Mouse (Mus musculus) heart, adult 9 months (tissue): ENCODE results near the gene Selenos.
A peak's percentile ranks its signal among the peaks of the same experiment; 100 is the strongest.
"Not testable (repeated sequence)": the region's sequence is repeated elsewhere in the genome, so short reads cannot be mapped to it uniquely, and the experiment has no call there.

Experiments
- DNase-seq, 2 experiments: peaks; one replicate each; pipeline ENCODE4 v3.0.0; 2022; ENCODE audit warnings: low spot score in 2 of 2

Selenos gene

GRCm38 (mm10) chr7:66079364-66080230 is at the start of gene Selenos:
Selenos (plus strand) TSS chr7:66079649.
- DNase-seq, result peak; percentile 94 to 95

GRCm38 (mm10) chr7:66036809-66037208 is 42.6 kb upstream of the Selenos start:
- no peak for DNase-seq

DNA sequence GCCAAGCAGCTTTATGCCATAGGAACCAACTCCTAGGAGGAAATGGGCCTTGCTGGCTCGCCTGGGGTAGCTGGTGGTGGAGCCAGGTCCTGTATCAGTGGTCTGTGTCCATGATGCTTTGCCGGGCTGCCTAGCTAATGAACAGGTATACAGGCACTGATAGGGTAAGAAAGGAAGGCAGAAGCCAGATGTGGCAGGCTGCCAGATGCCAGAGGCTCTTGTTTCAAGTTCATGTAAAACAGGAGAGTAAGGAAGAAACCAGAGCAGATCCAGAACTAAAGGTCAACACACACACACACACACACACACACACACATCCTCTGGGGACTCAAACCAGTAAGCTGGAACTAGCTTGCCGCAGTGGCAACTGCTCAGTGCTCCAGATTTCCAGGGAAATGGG is 41.2 kb upstream of the Selenos start:
- no peak for DNase-seq

GRCm38 (mm10) chr7:66038730-66039129 is 40.7 kb upstream of the Selenos start:
- no peak for DNase-seq

DNA sequence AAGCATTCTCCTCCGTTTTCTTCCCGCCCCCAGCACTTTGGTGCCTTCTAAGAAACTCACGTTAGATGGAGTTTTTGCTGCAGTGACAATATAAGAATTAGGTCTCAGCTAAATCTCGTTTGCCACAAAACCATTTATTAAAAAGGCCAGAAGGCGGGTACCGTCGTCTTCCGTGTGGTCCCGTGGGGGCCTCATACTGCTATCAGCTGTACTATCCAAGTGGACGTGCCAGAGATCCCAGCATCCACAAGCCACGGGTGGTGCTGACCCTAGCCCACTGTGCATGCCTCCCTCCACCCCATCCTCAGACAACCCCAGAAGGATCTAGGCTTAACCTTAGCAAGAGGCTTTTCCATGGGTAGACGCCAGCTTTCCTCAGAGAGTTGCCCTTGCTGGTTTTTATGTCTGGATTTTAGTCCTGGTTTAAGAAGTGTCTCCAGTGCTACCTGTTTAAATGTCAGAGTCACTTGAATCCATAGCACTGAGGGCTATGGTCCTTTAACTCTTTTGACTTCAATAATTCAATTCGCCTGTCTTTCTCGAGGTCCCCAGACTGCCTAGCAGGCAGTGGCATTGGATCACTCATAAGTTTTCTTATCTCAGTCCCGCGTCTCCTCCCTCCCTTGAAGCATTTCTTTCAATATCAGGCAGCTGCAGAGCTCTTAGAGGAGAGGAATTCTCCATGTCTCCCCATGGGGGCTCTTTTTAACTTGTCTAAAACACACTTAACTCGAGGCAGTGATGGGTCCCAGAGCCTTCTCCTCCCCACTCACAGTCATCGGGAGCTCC is 39.2 kb upstream of the Selenos start:
- DNase-seq, result no peak

- no peak for DNase-seq
These were observed 35.6 kb upstream of the Selenos start, which contains the start of gene Gm45213 for GRCm38 (mm10) chr7:66043552-66044459. Gm45213 (plus strand) TSS chr7:66043602.

GRCm38 (mm10) chr7:66044617-66045016 is 34.8 kb upstream of the Selenos start:
- DNase-seq, result no peak

- DNase-seq, result no peak
These were observed 32.2 kb upstream of the Selenos start for GRCm38 (mm10) chr7:66046921-66047918.

- no peak for DNase-seq
These were observed 31.5 kb upstream of the Selenos start for GRCm38 (mm10) chr7:66047975-66048374.

DNA sequence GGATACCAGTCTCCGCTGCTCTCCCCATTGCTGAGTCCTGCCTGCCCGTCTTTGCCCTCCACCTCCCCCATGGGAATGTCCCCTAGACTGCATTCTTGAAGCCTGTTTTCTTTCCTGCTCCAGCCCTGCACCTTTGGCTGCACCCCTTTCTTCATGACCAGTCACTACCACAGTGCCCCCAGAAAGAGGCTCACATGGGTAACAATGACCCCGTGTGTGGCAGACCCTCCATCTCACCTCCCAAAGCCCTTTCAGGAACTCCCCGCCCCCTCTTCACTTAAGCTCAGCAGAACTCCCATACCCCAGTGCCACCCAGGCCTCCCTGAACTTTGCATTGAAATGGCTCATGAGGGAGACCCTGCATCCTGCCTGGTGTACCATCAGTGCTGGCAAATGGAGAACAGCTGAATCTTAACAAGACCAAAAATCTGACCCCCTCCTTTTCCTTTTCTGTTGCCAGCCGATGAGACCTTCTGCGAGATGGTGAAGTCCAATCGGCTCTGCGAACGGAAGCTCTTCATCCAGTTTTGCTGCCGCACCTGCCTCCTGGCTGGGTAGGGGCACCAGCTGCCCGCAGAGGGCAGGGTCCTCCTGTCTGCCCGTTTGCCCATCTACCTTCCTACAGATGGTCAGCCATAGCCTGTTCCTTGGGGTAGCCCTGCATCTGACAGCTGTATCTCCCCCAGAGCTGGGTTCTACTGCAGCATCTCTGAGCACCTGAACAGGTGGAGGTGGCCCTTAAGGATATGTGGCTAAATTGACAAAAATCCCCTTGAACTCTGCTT is 30.8 kb upstream of the Selenos start:
- DNase-seq, result no peak

- no peak for DNase-seq
These were observed 25.4 kb upstream of the Selenos start for GRCm38 (mm10) chr7:66053946-66054483.

GRCm38 (mm10) chr7:66055356-66055755 is 24.1 kb upstream of the Selenos start:
- DNase-seq, result not testable (repeated sequence)

DNA sequence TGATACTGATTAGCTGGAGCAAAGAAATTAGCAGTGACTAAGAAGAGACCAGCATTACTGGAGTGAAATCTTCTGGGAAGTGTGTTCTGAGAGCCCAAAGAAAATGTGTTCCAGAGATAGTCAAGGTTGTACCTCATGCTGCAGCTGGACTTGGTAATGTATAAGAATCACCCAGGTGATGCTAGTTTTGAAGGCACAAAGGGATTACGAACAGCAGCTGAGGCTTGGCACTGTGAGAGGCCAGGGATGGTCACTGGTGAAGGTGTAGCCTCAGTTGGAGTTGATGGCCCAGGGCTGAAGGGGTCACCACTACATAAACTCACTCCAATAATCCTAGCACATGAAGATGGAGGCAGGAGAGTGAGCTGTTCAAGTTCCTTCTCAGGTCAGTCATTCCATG is 20.7 kb upstream of the Selenos start, which contains the start of gene Snrpa1:
TSS of gene Snrpa1 (plus strand) at position 301 of the 400 bp plus-strand sequence.
- DNase-seq, result no peak

DNA sequence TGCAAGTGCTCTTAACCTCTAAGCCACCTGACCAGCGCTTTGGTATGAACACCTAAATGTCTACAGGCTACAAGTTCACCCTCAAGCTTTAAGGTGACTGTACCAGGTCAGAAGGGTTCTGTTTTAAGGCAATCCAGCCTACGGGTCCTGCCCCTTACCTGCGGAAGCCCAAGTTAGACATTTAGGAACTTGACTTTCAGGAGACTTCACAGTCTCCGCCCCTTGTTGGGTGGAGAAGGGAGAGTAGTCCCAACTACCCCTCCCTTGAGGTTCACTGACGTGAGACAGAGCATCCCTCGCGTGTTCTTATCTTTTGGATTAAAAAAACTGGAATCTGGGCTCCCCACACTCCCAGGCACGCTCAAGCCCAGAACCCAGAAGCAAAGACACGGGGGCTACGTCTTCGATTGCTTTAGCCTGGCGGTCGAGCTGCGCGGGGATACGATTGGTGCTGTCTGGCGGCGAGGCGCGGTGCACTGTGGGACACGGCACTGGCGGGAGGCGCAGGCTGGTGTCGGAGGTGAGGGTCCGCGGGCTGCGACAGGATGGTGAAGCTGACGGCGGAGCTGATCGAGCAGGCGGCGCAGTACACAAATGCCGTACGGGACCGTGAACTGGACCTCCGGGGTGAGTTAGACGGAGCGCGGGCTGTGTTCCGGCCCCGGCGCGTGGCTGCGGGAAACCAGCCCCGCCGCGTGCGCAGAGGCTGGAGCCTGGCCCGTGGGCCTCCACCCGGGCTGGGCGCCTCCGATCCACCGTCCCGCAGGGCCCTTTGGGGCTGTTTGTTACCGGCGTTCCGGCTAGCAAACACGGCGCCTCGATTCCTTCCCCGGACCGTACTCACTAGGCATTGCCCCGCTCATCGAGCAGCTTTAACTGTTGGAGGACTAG is 19.1 kb upstream of the Selenos start:
- DNase-seq, result peak; percentile 86 to 88

- DNase-seq, result no peak
These were observed 18.4 kb upstream of the Selenos start for GRCm38 (mm10) chr7:66061057-66061456.

DNA sequence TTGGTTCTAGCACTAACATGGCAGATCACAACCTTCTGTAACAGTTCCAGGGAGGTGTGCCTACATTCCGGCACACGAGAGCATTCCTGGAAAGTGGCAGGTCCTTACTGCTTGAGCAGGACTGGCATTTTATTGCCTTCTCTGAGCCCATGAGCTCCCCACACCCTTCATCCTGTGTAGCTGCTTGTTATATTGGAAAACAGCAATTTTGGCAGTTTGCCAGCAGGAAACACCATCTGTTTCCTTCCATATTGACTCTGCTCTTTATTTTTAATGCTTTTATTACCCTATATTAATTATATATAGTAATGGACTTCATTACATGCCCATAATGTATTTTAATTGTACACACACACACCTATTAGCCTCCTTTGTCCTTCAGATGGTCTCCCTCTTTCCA is 3.0 kb upstream of the Selenos start:
- DNase-seq, result no peak

DNA sequence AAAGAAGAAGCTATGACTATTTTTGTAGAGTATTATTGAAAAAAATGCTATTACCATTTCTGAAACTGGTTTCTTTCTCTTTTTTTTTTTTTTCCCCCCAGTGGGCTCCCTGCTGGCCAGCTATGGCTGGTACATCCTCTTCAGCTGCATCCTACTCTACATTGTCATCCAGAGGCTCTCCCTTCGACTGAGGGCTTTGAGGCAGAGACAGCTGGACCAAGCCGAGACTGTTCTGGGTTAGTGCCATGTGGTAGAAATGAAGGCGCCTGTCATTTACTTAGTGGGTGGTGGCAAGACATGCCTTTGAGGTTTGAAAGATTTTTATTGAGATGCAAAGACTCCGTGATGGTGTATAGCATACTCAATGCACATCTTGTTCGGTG is 773 bp downstream of the Selenos start:
- DNase-seq, result no peak

DNA sequence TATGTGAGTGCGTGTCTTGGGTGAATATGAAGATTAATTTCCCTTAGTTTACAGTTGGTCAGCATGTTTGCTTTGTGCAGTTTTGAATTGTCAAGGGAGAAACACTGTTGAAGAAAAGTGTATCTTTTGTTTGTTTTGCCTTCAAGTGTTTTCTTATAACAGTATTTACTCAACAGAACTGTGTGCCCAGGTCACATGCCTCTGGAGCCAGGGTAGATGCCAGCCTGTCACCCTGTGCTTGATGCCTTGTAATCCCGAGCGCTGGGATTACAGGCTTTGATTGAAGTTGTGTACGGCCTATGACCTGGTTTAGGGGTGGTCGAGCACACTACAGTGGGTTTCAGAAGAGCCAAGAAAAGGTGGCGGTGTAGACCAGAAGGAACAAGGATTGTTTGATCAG is 4.3 kb downstream of the Selenos start:
- DNase-seq, result no peak
